Mouse (Mus musculus) liver, adult 2 months (tissue): ENCODE measurements at regions not wholly inside any gene's neighbourhood (a gene's known extent, or its start where the extent isn't known, plus 50 kb on each side); places are given as distances from the start of the nearest gene placed in this dataset.

Source experiments
- CTCF ChIP-seq: fragments of 200-500 bp; IDR thresholded peaks from 2 replicates; pipeline ENCODE4 v1.5.1; 2011; ENCODE audit warnings: low read depth, low read length, control low read depth
- POLR2A ChIP-seq: fragments of 200-500 bp; IDR thresholded peaks from 2 replicates; pipeline ENCODE4 v1.6.1; 2011; ENCODE audit warnings: low read length, control low read depth; ENCODE audit not compliant: insufficient read depth; ENCODE audit errors: extremely low read depth

DNA sequence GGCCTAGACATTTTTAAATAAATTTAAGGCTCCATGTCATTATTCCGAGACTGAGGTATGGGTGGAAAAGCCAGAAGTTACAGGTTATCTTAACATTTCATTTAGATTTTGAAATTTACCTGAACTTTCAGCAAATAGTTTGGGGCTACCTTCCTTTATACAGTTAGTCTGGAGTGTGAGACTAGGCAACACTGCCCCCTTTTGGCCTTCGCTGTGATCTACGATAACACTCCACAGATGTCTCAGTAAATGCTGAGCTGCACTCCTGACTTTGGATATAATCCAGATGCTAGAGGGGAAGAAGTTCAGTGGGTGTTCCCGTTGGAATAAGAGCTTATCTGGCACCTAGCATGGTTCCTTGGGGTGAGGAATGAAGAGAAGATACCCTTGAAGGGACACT is 224.6 kb downstream of the Nsun3 start:
- TF ChIP-seq POLR2A (no peak), CTCF (no peak)
